ENCODE assay signal across 20 mouse cellular contexts in genomic region chr15:78849485-78849884, GRCm38 (mm10). TPM values are rescaled to one million over a fixed set of nuclear protein-coding genes. Genes with fewer than 3 reads are reported as not detected.
DNase-seq lines count a peak whose midpoint lies in the region; ATAC-seq and TF ChIP-seq lines count a peak whose summit lies in the region.
"Had no signal": no experiment of that assay in that cellular context is flagged by ENCODE, and none has a peak within 500 bp of the region (broad histone marks: within the 10 kb centered on the region; RNA-seq: fewer than 3 reads in every experiment).

No protein-coding gene starts in this region.

- intact Hi-C loops in left cerebral cortex, postnatal 14 days (cut with DNase I), result loop anchor here (5.0 kb wide), 1 partner anchor 222 kb away; no protein-coding TSS in a partner anchor

- no peak for ATAC-seq in intestine, embryonic 14.5 days (replicated peaks; ENCODE audit: low FRiP score, low TSS enrichment, low read depth)
- ATAC-seq in stomach, embryonic 16.5 days (ENCODE audit: insufficient read depth, low FRiP score), result no peak
- ATAC-seq: forebrain, embryonic 14.5 days; midbrain, embryonic 15.5 days had no signal

- peaks cover 22% of the 10 kb centered on the region for H3K4me1 ChIP-seq in intestine, embryonic 14.5 days (replicated peaks; ENCODE audit: control insufficient read depth, insufficient read depth, low read length)
- H3K4me1 ChIP-seq in stomach, embryonic 16.5 days (ENCODE audit: control insufficient read depth, insufficient read depth, low read length), result peaks cover 51% of the 10 kb centered on the region

- H3K36me3 ChIP-seq in intestine, embryonic 14.5 days (ENCODE audit: control insufficient read depth, insufficient read depth, low read length), result peaks cover 21% of the 10 kb centered on the region
- H3K36me3 ChIP-seq in stomach, embryonic 16.5 days (ENCODE audit: control insufficient read depth, insufficient read depth, low read length), result peaks cover 12% of the 10 kb centered on the region; the same call in 1 of the 2 replicates
- H3K36me3 ChIP-seq: midbrain, embryonic 15.5 days had no signal

- peak; percentile 95 for DNase-seq in heart, adult 11 months
- DNase-seq in heart, adult 9 months (ENCODE audit: low spot score in 2 of 2), result no peak
- no peak for DNase-seq in layer of hippocampus, adult 2 months (ENCODE audit: low spot score in 2 of 2)
- DNase-seq in layer of hippocampus, postnatal 25 days (ENCODE audit: extremely low spot score in 1 of 2, low spot score in 1 of 2), result no peak
- no peak for DNase-seq in intestine, embryonic 14.5 days (ENCODE audit: low spot score)
- DNase-seq in left cerebral cortex, postnatal 14 days (ENCODE audit: low spot score in 2 of 2), result no peak
- DNase-seq: adrenal gland, postnatal 14 days; cerebellum, adult 18-20 months; cerebellum, postnatal 36 days; kidney, adult 2 months; right cerebral cortex, adult 18-20 months; thymus, postnatal 25 days had no signal

- no peak for TF ChIP-seq CTCF in layer of hippocampus, adult 2 months (conservative IDR thresholded peaks at IDR 0.05)

- H3K9ac ChIP-seq in intestine, embryonic 14.5 days (ENCODE audit: low read length), result no peak overlapping the region
- 0 out of 2 replicates have a peak overlapping the region, but pooled peaks have one; percentile 6 for H3K9ac ChIP-seq in stomach, embryonic 16.5 days (ENCODE audit: low read length)
- H3K9ac ChIP-seq: hindbrain, embryonic 14.5 days; limb, embryonic 12.5 days; liver, embryonic 14.5 days; midbrain, embryonic 15.5 days had no signal

- H3K4me3 ChIP-seq in layer of hippocampus, adult 2 months, result no peak overlapping the region
- no peak overlapping the region for H3K4me3 ChIP-seq in intestine, embryonic 14.5 days (ENCODE audit: low read depth, low read length)
- H3K4me3 ChIP-seq in stomach, embryonic 16.5 days (replicated peaks; ENCODE audit: low read length), result no peak overlapping the region
- H3K4me3 ChIP-seq: limb, embryonic 12.5 days; midbrain, embryonic 15.5 days had no signal

- H3K27me3 ChIP-seq in intestine, embryonic 14.5 days (replicated peaks; ENCODE audit: control insufficient read depth, insufficient read depth, low read length), result no peaks in the 10 kb centered on the region
- no peaks in the 10 kb centered on the region for H3K27me3 ChIP-seq in stomach, embryonic 16.5 days (ENCODE audit: control insufficient read depth, insufficient read depth, low read length)

- 84% methylated on average over 12 of the region's 12 CpGs for WGBS in intestine, embryonic 14.5 days
- WGBS in stomach, embryonic 16.5 days, result 71% methylated on average over 12 of the region's 12 CpGs

- H3K27ac ChIP-seq in layer of hippocampus, adult 2 months, result peak overlapping the region; percentile 65
- peak overlapping the region; percentile 34 for H3K27ac ChIP-seq in intestine, embryonic 14.5 days (ENCODE audit: low read depth)
- H3K27ac ChIP-seq in stomach, embryonic 16.5 days (ENCODE audit: low read length), result peak overlapping the region; percentile 91
- H3K27ac ChIP-seq: hindbrain, embryonic 14.5 days; limb, embryonic 12.5 days; liver, embryonic 14.5 days; midbrain, embryonic 15.5 days had no signal

- no peak overlapping the region for H3K4me2 ChIP-seq in intestine, embryonic 14.5 days (ENCODE audit: low read length)
- H3K4me2 ChIP-seq in stomach, embryonic 16.5 days (ENCODE audit: low read depth, low read length), result no peak overlapping the region
- H3K4me2 ChIP-seq: hindbrain, embryonic 14.5 days; limb, embryonic 12.5 days; midbrain, embryonic 15.5 days had no signal

- no peaks in the 10 kb centered on the region for H3K9me3 ChIP-seq in intestine, embryonic 14.5 days (ENCODE audit: control insufficient read depth, low read length)
- H3K9me3 ChIP-seq in stomach, embryonic 16.5 days (replicated peaks; ENCODE audit: control insufficient read depth, low read length), result no peaks in the 10 kb centered on the region
- H3K9me3 ChIP-seq: limb, embryonic 12.5 days; midbrain, embryonic 15.5 days had no signal

RNA-seq across cellular contexts. Expression of gene Lgals2, which starts 5.8 kb away (rescaled TPM):
- total RNA-seq in layer of hippocampus, adult 2 months (2021), result not detected
- not detected for total RNA-seq in layer of hippocampus, postnatal 25 days (2021)
- 776 and 848 TPM in 2 replicates for polyA plus RNA-seq in intestine, embryonic 14.5 days (2014; fragmentation: Nextera tagmentation; extraction: Ambion mirVana)
- polyA plus RNA-seq in stomach, embryonic 16.5 days (2015; fragmentation: Nextera tagmentation; extraction: Ambion mirVana), result 86.6 and 122 TPM in 2 replicates
- not detected for total RNA-seq in left cerebral cortex, postnatal 14 days (2021)
- total RNA-seq: CH12.LX; gastrocnemius, postnatal 4 days had no signal
- polyA plus RNA-seq: forebrain, embryonic 14.5 days; hindbrain, embryonic 14.5 days; limb, embryonic 12.5 days had no signal

RNA-seq across cellular contexts. Expression of gene Cdc42ep1, which starts 7.1 kb away (rescaled TPM):
- 10 to 100 TPM; 12.2 to 13.7 TPM for total RNA-seq in layer of hippocampus, adult 2 months (2021)
- 10 to 100 TPM; 14.2 to 14.9 TPM for total RNA-seq in layer of hippocampus, postnatal 25 days (2021)
- 44.9 and 45.7 TPM in 2 replicates for polyA plus RNA-seq in intestine, embryonic 14.5 days (2014; fragmentation: Nextera tagmentation; extraction: Ambion mirVana)
- polyA plus RNA-seq in stomach, embryonic 16.5 days (2015; fragmentation: Nextera tagmentation; extraction: Ambion mirVana), result 47.9 and 52.2 TPM in 2 replicates
- 10 to 100 TPM in 1 of 2 experiments, 1 to 10 TPM in 1; 6.5 to 11.0 TPM for total RNA-seq in left cerebral cortex, postnatal 14 days (2021)
- total RNA-seq: CH12.LX had no signal

RNA-seq across cellular contexts. Expression of gene Gga1, which starts 27.5 kb away (rescaled TPM):
- 10 to 100 TPM; 64.0 to 64.7 TPM for total RNA-seq in layer of hippocampus, adult 2 months (2021)
- total RNA-seq in layer of hippocampus, postnatal 25 days (2021), result 10 to 100 TPM; 57.1 to 59.0 TPM
- polyA plus RNA-seq in intestine, embryonic 14.5 days (2014; fragmentation: Nextera tagmentation; extraction: Ambion mirVana), result 38.1 and 44.4 TPM in 2 replicates
- polyA plus RNA-seq in stomach, embryonic 16.5 days (2015; fragmentation: Nextera tagmentation; extraction: Ambion mirVana), result 48.4 and 51.4 TPM in 2 replicates
- total RNA-seq in left cerebral cortex, postnatal 14 days (2021), result 10 to 100 TPM; 53.7 to 56.3 TPM

RNA-seq across cellular contexts. Expression of gene Card10, which starts 46.6 kb away (rescaled TPM):
- 1 to 10 TPM; 5.4 to 5.5 TPM for total RNA-seq in layer of hippocampus, adult 2 months (2021)
- 1 to 10 TPM; 5.0 to 5.5 TPM for total RNA-seq in layer of hippocampus, postnatal 25 days (2021)
- 7.3 and 8.6 TPM in 2 replicates for polyA plus RNA-seq in intestine, embryonic 14.5 days (2014; fragmentation: Nextera tagmentation; extraction: Ambion mirVana)
- 4.0 and 4.4 TPM in 2 replicates for polyA plus RNA-seq in stomach, embryonic 16.5 days (2015; fragmentation: Nextera tagmentation; extraction: Ambion mirVana)
- total RNA-seq in left cerebral cortex, postnatal 14 days (2021), result 1 to 10 TPM; 4.0 to 5.1 TPM

RNA-seq across cellular contexts. Expression of gene Gm49510, which starts 50.0 kb away (rescaled TPM):
- under 1 TPM in 1 of 2 experiments, not detected in 1; 0.27 TPM for total RNA-seq in layer of hippocampus, adult 2 months (2021)
- not detected for total RNA-seq in layer of hippocampus, postnatal 25 days (2021)
- 0.62 and 0.86 TPM in 2 replicates for polyA plus RNA-seq in intestine, embryonic 14.5 days (2014; fragmentation: Nextera tagmentation; extraction: Ambion mirVana)
- 0.32 and 0.46 TPM in 2 replicates for polyA plus RNA-seq in stomach, embryonic 16.5 days (2015; fragmentation: Nextera tagmentation; extraction: Ambion mirVana)
- total RNA-seq in left cerebral cortex, postnatal 14 days (2021), result under 1 TPM in 1 of 2 experiments, not detected in 1; 0.23 TPM
- total RNA-seq: adrenal gland, postnatal 14 days; gastrocnemius, postnatal 4 days had no signal
- polyA plus RNA-seq: forebrain, embryonic 14.5 days; kidney, adult 2 months; midbrain, embryonic 15.5 days had no signal

Comparison
In these comparisons a context has a peak if more than half of its experiments do, and no peak if none do; other contexts are left out.
1. H3K27ac ChIP-seq: peak in every context shown above with its lines; median percentile 91 in stomach, embryonic 16.5 days; 65 in layer of hippocampus, adult 2 months; 34 in intestine, embryonic 14.5 days.